Mouse (Mus musculus) midbrain, embryonic 14.5 days (tissue): ENCODE results near the gene Plcxd1. TPM values are rescaled to one million over a fixed set of nuclear protein-coding genes. Genes with fewer than 3 reads are reported as not detected.

ENCODE experiments used
- polyA plus RNA-seq: library from polyadenylated mRNA; unstranded; fragments of >200 nt; fragmentation: Nextera tagmentation; extraction: Ambion mirVana; gene quantifications from 2 replicates; pipeline ENCODE4 v1.2.1, GENCODE M21; 2014

Gene Plcxd1
- polyA plus RNA-seq, 1 experiment from 2014 or later = 1.9 TPM

Other genes starting within 250 kb of the Plcxd1 start
- 0.45 and 0.53 TPM in 2 replicates for gene Gm15446, start 176.6 kb upstream of the Plcxd1 start, polyA plus RNA-seq
- 18.9 and 22.4 TPM in 2 replicates for gene Zfp932, start 103.4 kb upstream of the Plcxd1 start, polyA plus RNA-seq
- 6.8 and 7.4 TPM in 2 replicates for gene Gm17655, start 27.5 kb upstream of the Plcxd1 start, polyA plus RNA-seq
- 0.55 and 0.80 TPM in 2 replicates for gene Gm35315, start 5.5 kb upstream of the Plcxd1 start, polyA plus RNA-seq
- gene Gtpbp6, start 8.2 kb downstream of the Plcxd1 start, polyA plus RNA-seq = 50.8 and 64.3 TPM in 2 replicates
- 15.9 and 20.0 TPM in 2 replicates for gene Zfp605, start 10.1 kb downstream of the Plcxd1 start, polyA plus RNA-seq
- gene Chfr, start 35.9 kb downstream of the Plcxd1 start, polyA plus RNA-seq = 82.9 and 113 TPM in 2 replicates
- 21.2 and 29.4 TPM in 2 replicates for gene Golga3, start 76.7 kb downstream of the Plcxd1 start, polyA plus RNA-seq
- 26.9 and 27.8 TPM in 2 replicates for gene Ankle2, start 131.0 kb downstream of the Plcxd1 start, polyA plus RNA-seq
- 109 and 113 TPM in 2 replicates for gene Pgam5, start 169.9 kb downstream of the Plcxd1 start, polyA plus RNA-seq
- 10.4 and 10.8 TPM in 2 replicates for gene Pxmp2, start 186.2 kb downstream of the Plcxd1 start, polyA plus RNA-seq
- 7.8 and 8.4 TPM in 2 replicates for gene Pole, start 186.3 kb downstream of the Plcxd1 start, polyA plus RNA-seq
- gene P2rx2, start 243.2 kb downstream of the Plcxd1 start, polyA plus RNA-seq = 5.2 and 6.7 TPM in 2 replicates
- not detected in 2 replicates for gene Lrcol1, start 244.8 kb downstream of the Plcxd1 start, polyA plus RNA-seq